Mouse (Mus musculus) spleen, adult 18-20 months (tissue): ENCODE data around the gene Olfml2b.

Source experiments
- DNase-seq, 2 experiments: peaks; one replicate each; pipeline ENCODE4 v3.0.0; 2022; ENCODE audit warnings: mixed read lengths in 2 of 2

The Olfml2b gene

DNA sequence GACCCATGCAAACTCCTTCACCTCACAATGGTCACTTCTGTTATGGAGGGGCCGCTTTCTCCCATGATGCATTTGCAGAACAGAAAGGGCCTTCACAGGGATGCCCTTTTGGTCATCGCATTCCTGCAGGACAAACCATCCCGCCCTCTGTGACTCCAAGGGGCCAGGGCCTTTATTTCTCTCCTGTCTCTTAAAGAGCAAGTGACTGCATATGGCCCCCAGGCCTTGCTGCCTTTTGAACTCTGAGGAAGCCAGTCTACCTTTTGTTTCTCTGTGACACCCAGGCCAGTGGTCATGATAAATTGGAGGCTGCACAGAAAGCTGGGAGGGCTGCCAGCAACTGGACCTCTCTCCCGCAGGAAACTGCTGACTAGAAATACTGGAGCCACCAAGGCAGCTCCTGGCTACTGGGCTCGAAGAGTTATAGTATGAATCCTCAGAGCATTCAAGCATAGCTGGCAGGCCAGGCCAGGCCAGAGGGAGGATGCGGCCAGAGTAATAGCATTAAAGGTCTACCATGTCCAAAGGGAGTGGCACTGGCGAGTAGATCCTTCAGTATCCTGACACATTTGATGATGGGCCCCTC, 53.5 kb downstream of the Olfml2b start:
- DNase-seq: no peak

DNA sequence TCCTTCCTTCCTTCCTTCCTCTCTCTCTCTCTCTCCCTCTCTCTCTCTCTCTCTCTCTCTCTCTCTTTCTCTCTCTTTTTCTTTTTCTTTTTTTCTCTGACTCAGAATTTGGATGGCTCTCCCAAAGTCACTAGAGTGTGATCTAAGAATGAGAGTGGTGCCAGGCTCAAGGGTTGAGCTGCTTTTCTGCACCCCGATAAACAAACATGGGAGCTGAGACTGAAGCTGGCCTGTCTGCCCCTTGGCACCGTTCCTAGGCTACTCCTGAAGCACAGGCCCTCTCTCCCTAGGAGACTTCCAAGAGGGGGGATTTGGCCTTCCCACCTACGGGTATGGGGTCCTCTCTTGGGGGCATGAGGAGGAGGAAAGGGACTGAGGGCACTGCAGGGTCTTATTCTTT, 54.4 kb downstream of the Olfml2b start:
- no peak for DNase-seq

DNA sequence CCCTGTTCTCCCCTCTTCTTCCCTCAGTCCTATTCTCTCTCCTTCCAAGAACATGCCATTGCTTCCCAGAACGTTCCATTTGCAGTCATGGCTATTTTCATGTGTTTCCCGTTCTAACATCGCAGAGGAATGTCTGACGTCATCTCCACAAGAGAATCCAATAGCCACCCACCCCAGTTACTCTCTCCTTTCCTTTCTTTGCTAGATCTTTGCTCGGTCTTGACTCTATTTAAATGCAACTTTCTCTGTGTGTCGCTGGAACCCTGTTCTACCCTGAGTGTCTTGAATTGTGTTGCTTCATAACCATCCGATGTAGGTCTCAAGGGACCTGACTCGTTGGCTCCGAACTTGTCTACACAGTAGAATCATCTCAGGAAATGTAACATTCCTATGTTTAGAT, 55.2 kb downstream of the Olfml2b start:
- DNase-seq: no peak

DNA sequence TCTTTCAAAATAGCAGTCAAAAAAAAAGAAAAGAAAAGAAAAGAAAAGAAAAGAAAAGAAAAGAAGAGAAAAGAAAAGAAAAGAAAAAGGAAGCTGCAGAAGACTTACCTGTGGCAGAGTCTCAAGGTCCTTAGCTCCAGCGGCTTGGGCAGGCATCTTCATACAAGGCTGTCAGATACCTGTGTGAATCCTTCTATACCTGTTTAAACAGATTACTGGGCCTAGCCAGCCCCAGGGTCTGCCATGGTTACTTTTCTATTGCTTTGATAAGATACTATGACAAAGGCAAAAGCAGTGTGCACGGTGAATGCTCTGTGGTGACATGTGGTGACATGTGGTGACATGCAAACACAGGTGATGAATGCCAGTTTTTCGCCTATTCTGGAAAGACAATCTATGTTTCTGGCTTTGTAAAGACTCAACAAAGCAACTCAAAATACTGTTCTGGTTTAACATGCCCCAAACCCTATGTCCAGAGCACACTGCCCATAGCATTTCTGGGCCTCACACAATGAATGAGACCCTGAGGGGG, 56.2 kb downstream of the Olfml2b start:
- DNase-seq: no peak

DNA sequence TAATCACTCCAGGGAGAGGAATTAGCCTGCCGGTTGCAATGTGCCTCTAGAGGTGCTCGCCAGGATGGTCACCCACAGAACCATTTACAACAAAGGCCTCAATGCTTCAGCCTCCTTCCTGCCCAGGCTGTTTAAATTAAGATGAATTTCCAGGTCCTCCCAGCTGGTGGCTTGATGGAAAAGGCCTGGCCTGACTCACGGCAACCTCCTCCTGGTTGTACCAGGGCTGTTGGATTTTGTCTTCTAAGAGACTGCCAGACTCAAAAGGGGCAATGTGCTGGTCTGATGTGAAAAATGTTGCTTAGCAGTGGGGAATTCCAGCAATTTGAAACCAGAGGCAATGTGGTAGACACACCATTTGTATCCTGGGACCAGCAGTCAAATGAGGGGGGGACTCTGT, 56.8 kb downstream of the Olfml2b start:
- DNase-seq: no peak

DNA sequence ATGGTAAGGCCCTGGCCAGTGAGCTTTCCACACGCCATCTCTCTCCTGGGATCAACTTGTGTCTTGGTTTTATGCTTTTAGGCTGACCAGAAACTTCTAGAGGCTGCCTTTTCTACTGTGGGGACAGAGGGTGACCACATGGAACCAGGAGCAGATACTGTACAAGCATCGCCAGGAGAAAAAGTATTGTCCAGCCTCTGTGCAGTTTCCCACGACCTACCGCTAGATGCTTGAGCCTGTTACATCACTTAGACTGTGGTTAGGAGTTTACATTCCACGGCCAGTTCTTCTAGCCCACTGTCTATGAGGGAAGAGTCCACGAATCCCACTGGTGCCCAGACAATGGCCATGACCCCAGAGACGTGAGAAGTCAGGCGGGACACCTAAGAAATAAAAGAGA, 57.2 kb downstream of the Olfml2b start:
- DNase-seq: no peak

DNA sequence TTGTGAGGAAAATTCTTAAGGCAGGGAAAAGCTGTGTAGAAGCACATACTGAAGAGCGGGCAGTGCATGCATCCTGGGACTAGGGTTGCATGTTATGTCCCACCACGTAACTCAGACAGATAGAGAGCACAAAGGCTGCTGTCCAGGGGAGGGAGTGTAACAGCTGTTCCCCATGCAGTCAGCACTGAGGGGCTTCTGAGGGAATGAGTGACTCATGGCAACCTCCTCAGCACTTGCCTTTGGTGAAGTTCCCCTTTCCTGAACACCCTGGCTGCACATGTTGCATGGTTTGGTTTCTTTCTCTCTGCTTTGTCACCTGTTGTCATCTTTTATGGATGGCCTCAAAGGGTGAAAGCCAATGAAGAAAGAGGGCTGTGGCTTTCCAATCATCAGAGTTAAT, 57.9 kb downstream of the Olfml2b start:
- no peak for DNase-seq

DNA sequence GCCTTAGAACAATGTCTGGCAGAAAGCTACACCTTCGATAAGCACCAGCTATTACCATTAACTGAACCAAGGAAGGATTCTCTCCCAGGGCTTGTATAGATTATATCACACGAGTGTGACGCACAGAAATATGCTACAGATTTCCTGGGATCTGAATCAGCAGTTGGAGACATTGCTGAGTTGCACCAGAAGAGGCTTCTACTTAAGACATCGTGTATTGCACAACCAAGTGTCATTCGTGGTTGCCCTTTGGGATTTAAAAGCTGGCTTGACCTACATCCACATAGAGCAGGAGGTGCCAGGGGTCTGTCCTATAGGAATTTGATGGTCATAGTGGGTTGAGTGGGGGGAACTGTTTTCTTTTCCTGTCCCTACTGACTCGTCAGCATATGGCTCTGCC, 58.6 kb downstream of the Olfml2b start:
- no peak for DNase-seq

DNA sequence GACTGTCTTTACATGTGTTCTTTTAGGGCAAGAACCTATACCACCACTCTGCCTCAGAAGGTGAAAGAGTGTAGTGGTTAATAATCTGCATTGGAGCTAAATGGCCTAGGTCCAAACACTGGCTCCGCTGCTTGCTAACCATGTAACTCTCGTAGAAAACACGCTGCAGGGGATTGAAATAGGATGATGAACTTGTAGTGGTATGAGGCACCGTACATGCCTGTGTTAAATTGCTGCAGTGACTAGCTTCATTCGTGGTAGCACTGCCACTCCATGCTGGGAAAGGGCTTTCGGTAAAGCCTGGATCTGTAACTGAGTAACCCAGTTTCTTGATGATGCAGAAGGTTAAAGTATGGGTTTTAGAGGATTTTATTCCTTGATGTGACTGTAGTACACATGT, 59.8 kb downstream of the Olfml2b start:
- DNase-seq: no peak

DNA sequence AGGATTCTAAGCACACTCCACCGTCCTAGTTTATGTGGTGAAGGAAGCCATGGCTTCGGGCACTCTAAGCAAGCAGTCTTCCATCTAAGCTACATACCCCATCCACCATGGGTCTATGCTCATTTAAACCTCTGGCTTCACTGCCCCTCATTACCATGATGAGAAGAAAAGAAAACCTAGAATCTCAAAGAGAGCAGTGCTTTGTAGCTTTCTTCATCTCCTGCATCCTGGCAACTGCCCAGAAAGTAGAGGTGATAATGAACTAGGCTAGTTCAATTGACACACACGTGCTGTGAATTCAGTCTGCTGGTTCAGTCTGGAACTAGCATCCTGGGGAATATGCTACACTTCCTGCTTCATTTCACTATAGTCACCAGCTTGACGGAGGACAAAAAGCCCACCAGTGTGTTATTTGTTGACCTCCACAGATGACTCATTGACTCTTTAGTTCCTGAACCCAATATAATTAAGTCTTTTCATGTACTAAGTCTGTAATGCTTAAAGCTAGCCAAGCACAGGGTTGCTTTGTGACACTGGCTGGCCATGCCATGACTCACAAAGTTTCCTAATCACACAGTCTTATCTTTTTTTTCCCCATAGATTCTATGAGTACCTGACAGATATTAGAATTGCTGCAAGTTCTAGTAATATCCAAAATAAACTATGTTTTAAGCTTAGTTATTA, 60.7 kb downstream of the Olfml2b start:
- DNase-seq: no peak

DNA sequence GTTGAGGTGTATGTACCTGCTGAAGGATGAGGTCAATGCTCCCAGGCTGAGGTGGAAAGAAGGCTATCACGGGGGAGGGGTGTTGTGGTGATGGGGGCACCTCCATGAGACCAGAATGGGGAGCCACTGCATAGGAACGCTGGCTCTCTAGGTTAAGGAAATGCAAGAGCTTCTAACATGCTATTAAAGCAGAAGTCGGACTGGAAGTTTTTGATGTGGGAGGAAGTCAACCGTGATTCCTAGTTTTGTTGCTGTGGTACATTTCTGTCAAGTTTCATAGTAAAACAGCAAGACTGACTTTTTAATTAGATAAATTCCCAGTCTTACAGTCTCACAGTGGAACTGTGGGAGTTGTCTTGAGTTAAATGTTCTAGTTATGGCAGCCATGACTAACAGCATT, 61.7 kb downstream of the Olfml2b start:
- peak; percentile 16 to 21 for DNase-seq

DNA sequence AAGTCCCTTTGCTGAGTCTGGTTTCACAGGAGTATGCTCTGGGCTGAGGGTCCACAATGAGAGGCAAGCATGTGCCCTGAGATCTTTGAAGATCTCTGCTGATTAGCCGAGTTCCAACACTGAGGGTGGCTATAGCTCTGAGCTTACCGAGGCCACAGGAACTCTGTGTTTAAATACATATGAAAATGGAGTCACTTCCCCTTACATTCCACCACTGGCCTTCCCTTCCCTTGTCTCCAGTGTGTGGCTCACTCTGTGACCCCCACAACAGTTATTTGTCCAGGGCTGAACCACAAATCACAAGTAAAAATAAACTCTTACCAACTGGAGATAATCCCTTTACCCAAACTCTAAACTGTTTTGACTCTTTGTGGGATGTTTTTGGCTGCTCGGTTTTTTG, 64.7 kb downstream of the Olfml2b start:
- no peak for DNase-seq

DNA sequence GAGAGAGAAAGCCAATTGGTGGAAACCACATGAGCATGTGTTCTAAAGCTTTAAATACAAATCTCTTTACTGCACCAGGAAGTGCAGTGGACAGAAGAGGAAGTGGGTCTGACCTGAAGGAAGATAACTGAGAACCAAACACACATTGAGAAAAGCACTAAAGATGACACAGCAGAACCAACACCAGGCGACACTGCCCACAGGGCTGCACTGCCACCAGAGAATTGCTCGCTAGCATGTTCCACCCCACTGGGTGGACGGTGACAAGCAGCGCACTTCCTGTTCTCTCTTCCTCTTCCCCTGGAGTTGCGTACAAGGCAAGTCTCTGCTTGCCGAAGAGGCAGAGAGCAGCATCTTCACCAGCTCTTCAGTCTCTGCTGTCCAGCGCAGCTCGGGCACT, 65.1 kb downstream of the Olfml2b start:
- peak; percentile 72 to 78 for DNase-seq

DNA sequence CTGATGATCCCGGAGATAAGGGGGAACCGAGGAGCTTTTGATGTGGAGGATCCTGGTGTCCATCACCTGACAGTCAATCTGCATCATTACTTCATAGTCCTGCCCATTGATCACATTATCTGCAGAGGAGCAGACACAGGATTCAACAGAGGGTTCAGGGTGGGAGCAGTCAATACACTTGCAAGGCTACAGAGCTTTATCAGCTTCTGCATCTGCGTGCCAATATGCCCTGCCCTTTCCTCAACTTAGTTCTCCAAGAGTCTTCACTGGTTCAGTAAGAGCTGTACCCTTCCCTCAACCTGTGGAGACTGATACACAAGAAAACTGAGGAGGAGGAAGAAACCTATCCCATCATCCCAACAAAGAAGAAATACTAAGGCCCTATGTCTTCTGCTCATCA, 65.6 kb downstream of the Olfml2b start:
- no peak for DNase-seq

DNA sequence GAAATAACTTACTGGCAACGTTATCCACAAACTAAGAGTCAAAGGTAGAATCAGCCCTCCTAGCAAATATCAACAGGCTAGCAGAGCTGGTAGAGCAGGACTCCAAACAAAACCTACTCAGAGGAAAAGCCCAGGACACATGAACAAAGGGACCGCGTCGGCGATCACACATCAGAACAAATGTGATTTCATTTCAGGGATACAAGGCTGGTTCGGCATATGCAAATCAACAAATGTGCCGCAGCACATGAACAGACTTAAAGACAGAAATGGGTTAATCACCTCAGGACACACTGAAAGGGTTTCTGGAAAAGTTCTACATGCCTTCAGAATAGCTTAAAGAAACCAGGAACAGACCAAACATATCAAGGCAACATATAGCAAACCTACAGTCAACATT, 67.4 kb downstream of the Olfml2b start:
- DNase-seq: no peak

DNA sequence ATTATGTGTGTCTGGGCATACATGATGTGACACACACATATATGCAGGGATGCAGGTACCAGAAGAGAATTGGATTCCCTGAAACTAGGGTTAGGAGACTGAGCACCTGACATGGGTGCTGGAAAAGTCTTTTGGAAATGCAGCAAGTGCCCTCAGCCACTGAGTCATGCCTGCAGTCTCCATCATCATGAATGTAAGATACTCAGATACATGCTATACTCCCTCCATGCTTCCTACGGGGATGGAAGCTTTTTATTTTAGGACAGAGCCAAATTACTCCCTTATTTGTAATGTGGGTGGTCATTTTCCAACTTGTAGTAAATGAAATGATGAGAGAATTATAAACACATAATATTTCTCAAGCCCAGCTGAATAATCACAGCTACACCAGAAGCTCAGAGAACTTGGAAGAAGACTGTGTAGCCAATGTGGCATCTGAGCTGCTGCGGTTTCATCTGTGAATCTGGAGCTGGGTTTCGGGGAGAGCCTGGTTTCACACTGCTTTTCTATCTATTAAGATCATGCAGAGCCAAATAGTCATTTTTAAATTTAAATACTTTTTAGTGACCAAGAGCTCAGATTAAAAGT, 73.0 kb downstream of the Olfml2b start:
- no peak for DNase-seq

DNA sequence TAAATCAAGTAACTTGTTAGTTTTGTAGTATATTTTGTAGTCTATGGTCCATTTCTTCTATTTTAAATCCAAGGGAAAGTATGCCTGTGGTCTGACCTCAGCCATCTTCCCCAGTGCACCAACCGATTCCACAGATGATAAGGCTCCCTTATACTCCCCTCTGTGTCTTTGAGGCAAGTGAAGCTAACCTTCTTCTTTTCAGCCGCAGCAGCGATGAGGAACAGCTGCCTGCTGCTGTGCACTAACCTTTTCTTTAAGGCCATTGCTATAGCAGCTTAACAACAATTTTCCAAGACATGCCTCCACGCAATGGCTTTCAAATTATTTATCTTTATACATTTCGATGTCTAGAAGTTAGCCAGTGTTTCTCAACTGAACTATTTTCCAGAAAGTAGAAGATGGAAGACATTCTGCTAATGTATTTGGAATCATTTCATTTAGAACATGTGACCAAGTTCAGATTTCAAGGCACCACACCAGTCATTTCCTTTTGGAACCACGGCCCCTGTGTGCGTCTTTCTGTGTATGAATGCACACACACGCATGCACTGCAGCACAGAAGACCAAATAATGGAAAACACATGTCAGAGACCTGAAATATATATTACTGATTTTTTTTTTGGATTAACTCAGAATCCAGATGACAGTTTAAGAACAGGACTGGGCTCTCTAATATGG, 73.9 kb downstream of the Olfml2b start:
- DNase-seq: no peak

DNA sequence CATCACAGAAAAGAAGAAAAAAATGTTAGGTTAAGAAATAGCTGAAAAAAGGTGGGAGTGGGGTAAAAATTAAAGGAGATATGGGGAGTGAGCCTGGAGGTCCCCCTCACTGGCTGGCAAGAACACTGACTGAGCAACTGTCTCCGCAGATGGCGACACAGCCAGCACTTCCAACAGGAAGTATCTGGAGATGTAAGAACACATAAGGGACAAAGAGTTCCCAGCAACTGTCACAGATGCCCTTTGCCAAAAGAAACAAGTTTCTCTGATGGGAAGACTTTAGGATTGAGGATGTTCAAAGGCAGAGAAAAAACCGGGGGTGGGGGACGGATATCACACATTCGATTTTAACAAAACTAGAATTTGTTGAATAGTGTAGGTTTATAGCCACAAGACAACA, 77.2 kb downstream of the Olfml2b start:
- no peak for DNase-seq

DNA sequence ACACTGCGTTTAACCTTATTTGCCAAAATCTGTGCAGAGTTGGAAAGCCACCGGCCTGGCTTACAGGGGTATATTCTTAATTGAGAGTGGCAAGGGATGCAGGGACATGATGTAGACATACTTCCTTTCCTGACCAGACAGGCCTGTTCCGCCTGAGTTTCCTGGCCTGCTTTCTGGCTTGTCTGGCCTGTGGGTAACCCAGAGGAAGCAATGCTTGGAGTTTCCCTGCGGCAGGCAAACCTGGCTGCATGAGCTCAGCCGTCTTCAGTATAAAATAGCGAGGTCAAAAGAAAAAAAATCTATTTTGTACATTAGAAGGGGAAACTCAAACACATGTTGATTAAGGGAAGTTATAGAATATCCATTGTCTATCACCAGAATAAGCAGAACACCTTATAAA, 84.2 kb downstream of the Olfml2b start:
- no peak for DNase-seq

DNA sequence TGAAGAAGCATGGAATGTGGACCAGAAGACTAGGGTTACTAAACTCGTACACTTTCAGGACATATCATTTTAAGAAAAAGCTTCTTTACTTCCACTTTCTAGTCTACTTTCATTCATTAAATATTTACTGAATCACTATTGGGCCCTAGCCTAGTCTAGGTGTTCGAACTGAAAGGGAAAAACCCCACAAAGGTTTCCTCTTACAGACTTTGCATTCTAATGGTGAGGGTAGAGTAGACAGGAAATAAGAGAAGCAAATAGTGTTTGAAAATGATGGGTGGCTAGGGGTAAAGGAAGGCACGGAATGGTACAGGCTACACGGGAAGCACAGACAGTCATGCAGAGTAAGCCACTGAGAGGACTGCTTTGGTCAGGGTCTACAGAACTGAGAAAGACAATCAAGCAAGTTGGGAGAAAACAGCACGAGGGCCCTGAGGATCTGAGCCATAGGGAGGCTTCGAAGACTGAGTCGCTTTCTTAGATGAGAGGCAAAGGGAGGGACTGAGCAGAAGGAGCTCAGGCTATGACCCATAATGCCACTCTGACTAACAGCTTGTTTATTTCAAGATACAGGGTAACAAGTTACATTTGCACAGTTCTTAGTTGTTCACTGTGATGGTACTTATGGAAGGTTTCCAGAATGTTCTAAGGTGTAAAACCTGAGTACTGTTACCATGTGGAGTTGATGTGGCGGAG, 85.1 kb downstream of the Olfml2b start:
- no peak for DNase-seq

DNA sequence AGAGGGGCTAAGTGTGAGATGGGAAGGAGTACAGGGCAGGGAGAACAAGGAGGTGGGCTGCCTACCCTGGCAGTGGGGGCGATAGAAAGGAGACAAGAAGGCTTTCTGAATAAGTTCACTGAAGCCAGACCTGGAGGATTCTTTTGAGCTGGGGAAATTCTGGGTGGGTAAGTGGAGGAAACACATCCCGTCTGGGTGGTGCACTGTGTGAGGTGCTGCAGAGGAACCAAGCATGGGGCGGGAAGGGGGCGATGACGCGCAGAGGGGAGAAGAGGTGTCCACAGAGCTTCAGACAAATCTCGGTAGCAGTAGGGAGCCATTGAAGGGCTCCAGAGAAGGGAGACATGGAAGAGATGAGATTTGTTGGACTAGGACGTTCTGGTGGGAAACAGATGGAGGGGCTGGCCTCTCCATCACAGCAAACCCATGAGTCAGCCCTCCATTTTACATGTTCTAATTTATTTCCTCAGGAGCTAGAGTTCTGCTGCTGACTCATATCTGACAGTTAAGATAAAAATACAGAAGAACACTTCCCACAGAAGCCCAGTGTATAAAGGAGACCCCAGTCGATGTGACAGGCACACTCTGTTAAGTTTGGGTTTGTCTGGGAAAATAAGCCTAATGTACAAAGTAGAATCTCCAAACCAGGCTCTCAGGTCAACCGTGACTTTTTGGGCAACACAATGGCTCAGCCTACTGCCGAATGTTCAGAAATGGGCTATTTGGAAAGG, 87.7 kb downstream of the Olfml2b start:
- no peak for DNase-seq
